Comparison of ENCODE assay signal across 9 mouse cellular contexts in genomic region chr19:60608766-60609165, GRCm38 (mm10). TPM values are rescaled to one million over a fixed set of nuclear protein-coding genes. Genes with fewer than 3 reads are reported as not detected.
DNase-seq lines count a peak whose midpoint lies in the region; ATAC-seq and TF ChIP-seq lines count a peak whose summit lies in the region.
"Had no signal": no experiment of that assay in that cellular context is flagged by ENCODE, and none has a peak within 500 bp of the region (broad histone marks: within the 10 kb centered on the region; RNA-seq: fewer than 3 reads in every experiment).

No protein-coding gene starts in this region.

- no peak overlapping the region for H3K4me3 ChIP-seq in hindbrain, embryonic 10.5 days
- no peak overlapping the region for H3K4me3 ChIP-seq in hindbrain, embryonic 14.5 days (replicated peaks; ENCODE audit: low read length)
- H3K4me3 ChIP-seq in lung, adult 2 months (replicated peaks; ENCODE audit: extremely low read depth, low read depth, low read length), result no peak overlapping the region
- no peak overlapping the region for H3K4me3 ChIP-seq in midbrain, embryonic 10.5 days
- H3K4me3 ChIP-seq: lung, embryonic 15.5 days had no signal

- H3K36me3 ChIP-seq in hindbrain, embryonic 10.5 days, result no peaks in the 10 kb centered on the region
- no peaks in the 10 kb centered on the region for H3K36me3 ChIP-seq in hindbrain, embryonic 14.5 days (replicated peaks; ENCODE audit: control insufficient read depth, insufficient read depth)
- H3K36me3 ChIP-seq in midbrain, embryonic 10.5 days, result no peaks in the 10 kb centered on the region
- H3K36me3 ChIP-seq: lung, embryonic 15.5 days had no signal

- H3K27ac ChIP-seq in hindbrain, embryonic 10.5 days, result no peak overlapping the region
- H3K27ac ChIP-seq in hindbrain, embryonic 14.5 days, result no peak overlapping the region
- no peak overlapping the region for H3K27ac ChIP-seq in midbrain, embryonic 10.5 days (replicated peaks)
- H3K27ac ChIP-seq: lung, embryonic 15.5 days had no signal

- peak; percentile 5 for DNase-seq in hindbrain, embryonic 10.5 days (ENCODE audit: low spot score)
- no peak for DNase-seq in hindbrain, embryonic 14.5 days (ENCODE audit: low spot score)
- DNase-seq in A20 (ENCODE audit: low read depth, low spot score) (peak; percentile 72), Patski (ENCODE audit: low read depth, low spot score) (no peak)
- peak; percentile 50 for DNase-seq in lung, adult 2 months
- DNase-seq in midbrain, embryonic 10.5 days (ENCODE audit: low spot score), result no peak

- CTCF ChIA-PET in Patski (lab: Charles Lee), result interaction anchor here (0.9 to 5.0 kb wide), 16 partner anchors 10 to 171 kb away, joined by 3 to 26 read pairs (median 5); no protein-coding TSS in a partner anchor

- no peak for ATAC-seq in hindbrain, embryonic 14.5 days (ENCODE audit: low FRiP score)
- peak; percentile 57 for ATAC-seq in Patski
- ATAC-seq in erythroblast, adult 5-6 weeks (replicated peaks; ENCODE audit: low FRiP score, poor library complexity, severe bottlenecking), result 0 out of 2 replicates have a peak, but pooled peaks have one; percentile 51
- ATAC-seq in frontal cortex, adult (ENCODE audit: low TSS enrichment), result no peak

- H3K9me3 ChIP-seq in hindbrain, embryonic 10.5 days, result 0 out of 2 replicates have a peak, but pooled peaks cover 3% of the 10 kb centered on the region
- H3K9me3 ChIP-seq in hindbrain, embryonic 14.5 days (ENCODE audit: control insufficient read depth, low read length), result no peaks in the 10 kb centered on the region
- H3K9me3 ChIP-seq in midbrain, embryonic 10.5 days (replicated peaks), result no peaks in the 10 kb centered on the region
- H3K9me3 ChIP-seq: lung, embryonic 15.5 days had no signal

- TF ChIP-seq POLR2A in lung, adult 2 months (IDR thresholded peaks at IDR 0.05; ENCODE audit: borderline replicate concordance, extremely low read depth, low read depth, low read length), result no peak

- in situ Hi-C loops in Patski (cut with MboI; ENCODE audit: low pct_unique_long_range_greater_than_20kb), result no loop called here

- H3K4me2 ChIP-seq in hindbrain, embryonic 14.5 days (replicated peaks), result no peak overlapping the region
- H3K4me2 ChIP-seq: lung, embryonic 15.5 days had no signal

- H3K4me1 ChIP-seq in hindbrain, embryonic 10.5 days (replicated peaks), result no peaks in the 10 kb centered on the region; the same call in 1 of the 2 replicates
- no peaks in the 10 kb centered on the region for H3K4me1 ChIP-seq in hindbrain, embryonic 14.5 days (replicated peaks; ENCODE audit: control insufficient read depth, insufficient read depth, low read length)
- no peaks in the 10 kb centered on the region for H3K4me1 ChIP-seq in lung, adult 2 months (ENCODE audit: control insufficient read depth, insufficient read depth, low read length)
- peaks cover 9% of the 10 kb centered on the region for H3K4me1 ChIP-seq in midbrain, embryonic 10.5 days
- H3K4me1 ChIP-seq: lung, embryonic 15.5 days had no signal

- POLR2A ChIA-PET in Patski (lab: Charles Lee), result interaction anchor here (0.6 kb wide), 1 partner anchor 178 kb away, joined by 3 read pairs; no protein-coding TSS in a partner anchor

- WGBS in hindbrain, embryonic 10.5 days, result 31% methylated on average over 5 of the region's 5 CpGs
- 38% methylated on average over 5 of the region's 5 CpGs for WGBS in hindbrain, embryonic 14.5 days
- 31% methylated on average over 5 of the region's 5 CpGs for WGBS in lung, adult 2 months
- WGBS in midbrain, embryonic 10.5 days, result 35% methylated on average over 5 of the region's 5 CpGs

- H3K27me3 ChIP-seq in hindbrain, embryonic 10.5 days (ENCODE audit: insufficient read depth, poor library complexity, severe bottlenecking), result no peaks in the 10 kb centered on the region
- no peaks in the 10 kb centered on the region for H3K27me3 ChIP-seq in hindbrain, embryonic 14.5 days (ENCODE audit: control insufficient read depth, insufficient read depth, low read length)
- H3K27me3 ChIP-seq in Patski, result no peaks in the 10 kb centered on the region
- no peaks in the 10 kb centered on the region for H3K27me3 ChIP-seq in midbrain, embryonic 10.5 days (ENCODE audit: low read depth, poor library complexity, severe bottlenecking)
- H3K27me3 ChIP-seq: lung, embryonic 15.5 days had no signal

- TF ChIP-seq CTCF in Patski (IDR thresholded peaks at IDR 0.05), result peak; percentile 97
- TF ChIP-seq CTCF in lung, adult 2 months (IDR thresholded peaks at IDR 0.05; ENCODE audit: insufficient read depth, low read length), result peak; percentile 94

- no peak overlapping the region for H3K9ac ChIP-seq in hindbrain, embryonic 14.5 days
- H3K9ac ChIP-seq: lung, embryonic 15.5 days had no signal

RNA-seq across cellular contexts. Expression of gene Cacul1, which starts 27.9 kb away (rescaled TPM):
- 23.1 and 25.1 TPM in 2 replicates for polyA plus RNA-seq in hindbrain, embryonic 10.5 days (2016; fragmentation: Nextera tagmentation; extraction: Ambion mirVana)
- polyA plus RNA-seq in hindbrain, embryonic 14.5 days (2014; fragmentation: Nextera tagmentation; extraction: Ambion mirVana), result 27.3 and 32.3 TPM in 2 replicates
- polyA plus RNA-seq in Patski (2021), result 84.2 TPM
- total RNA-seq in erythroblast, adult 5-6 weeks (2015; ENCODE audit: low replicate concordance), result 12.1 and 15.5 TPM in 2 replicates
- total RNA-seq in erythroblast, adult 5-6 weeks (2017; ENCODE audit: low replicate concordance), result 15.5 and 16.6 TPM in 2 replicates
- polyA plus RNA-seq in lung, adult 2 months (2012; rRNA removed), result 9.6 and 15.2 TPM in 2 replicates
- polyA plus RNA-seq in midbrain, embryonic 10.5 days (2016; fragmentation: Nextera tagmentation; extraction: Ambion mirVana), result 23.4 and 26.0 TPM in 2 replicates

Comparison
In these comparisons a context has a peak if more than half of its experiments do, and no peak if none do; other contexts are left out.
1. DNase-seq: peak in hindbrain, embryonic 10.5 days (single experiment), A20 (single experiment) and lung, adult 2 months (single experiment); none in hindbrain, embryonic 14.5 days (single experiment), Patski (single experiment) and midbrain, embryonic 10.5 days (single experiment).
2. ATAC-seq: peak in Patski (single experiment) and erythroblast, adult 5-6 weeks (single experiment); none in hindbrain, embryonic 14.5 days (single experiment) and frontal cortex, adult (single experiment).